Mouse (Mus musculus): Measurements from ENCODE around the gene Serpina16. TPM values are rescaled to one million over a fixed set of nuclear protein-coding genes. Genes with fewer than 3 reads are reported as not detected.
"Not testable (repeated sequence)": the region's sequence is repeated elsewhere in the genome, so short reads cannot be mapped to it uniquely, and the experiment has no call there.

Serpina16 gene
- total RNA-seq (2021) = not detected in 2 replicates
- long read RNA-seq, experiment 1 = 0 reads
- long read RNA-seq, experiment 2 = 0 reads

DNA sequence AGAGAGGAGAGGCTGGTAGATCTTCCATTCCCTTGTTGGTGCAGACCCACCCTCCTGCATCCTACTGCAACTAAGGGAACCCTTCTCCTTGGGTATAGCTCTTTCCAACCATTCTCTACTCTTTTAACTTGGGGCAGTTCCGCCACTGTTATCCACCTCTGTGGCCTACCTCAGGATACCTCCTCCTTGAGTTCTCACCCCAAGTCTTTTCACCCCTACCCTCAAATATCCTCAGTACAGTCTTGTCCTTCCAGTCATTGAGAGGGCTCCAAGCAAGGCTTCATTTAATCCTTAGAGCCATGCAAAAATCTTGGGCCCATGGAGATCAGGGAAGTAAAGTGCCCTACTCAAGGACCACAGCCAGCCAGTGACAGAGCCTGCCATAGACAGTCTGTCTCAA lies at the start of gene Serpina16:
TSS of gene Serpina16 (minus strand) at position 101 of the 400 bp plus-strand sequence.
- DNase-seq = no peak

- DNase-seq = peak; percentile 48
Measured at GRCm38 (mm10) chr12:103711537-103711936, 35.6 kb upstream of the Serpina16 start.

DNA sequence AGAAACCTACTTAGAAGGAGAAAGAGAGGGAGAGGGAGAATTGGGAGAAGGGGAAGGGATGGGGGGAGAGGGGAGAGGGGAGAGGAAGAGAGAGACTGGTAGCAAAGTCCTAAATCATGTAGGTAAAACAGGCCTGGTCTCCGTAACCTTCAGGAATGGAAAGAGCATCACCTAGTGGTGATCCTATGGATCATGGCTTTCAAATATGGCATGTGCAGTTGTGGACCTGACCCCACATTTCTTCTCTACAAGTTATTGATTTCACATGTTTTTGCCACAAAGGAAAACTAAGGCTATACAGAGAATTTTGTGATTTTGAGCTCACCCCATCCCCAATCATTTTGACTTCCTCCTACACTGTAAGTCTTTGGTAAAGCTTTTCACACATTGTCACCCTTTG lies 34.5 kb upstream of the Serpina16 start:
- DNase-seq = no peak

- no peak for DNase-seq
Measured at GRCm38 (mm10) chr12:103706113-103706512, 30.2 kb upstream of the Serpina16 start.

DNA sequence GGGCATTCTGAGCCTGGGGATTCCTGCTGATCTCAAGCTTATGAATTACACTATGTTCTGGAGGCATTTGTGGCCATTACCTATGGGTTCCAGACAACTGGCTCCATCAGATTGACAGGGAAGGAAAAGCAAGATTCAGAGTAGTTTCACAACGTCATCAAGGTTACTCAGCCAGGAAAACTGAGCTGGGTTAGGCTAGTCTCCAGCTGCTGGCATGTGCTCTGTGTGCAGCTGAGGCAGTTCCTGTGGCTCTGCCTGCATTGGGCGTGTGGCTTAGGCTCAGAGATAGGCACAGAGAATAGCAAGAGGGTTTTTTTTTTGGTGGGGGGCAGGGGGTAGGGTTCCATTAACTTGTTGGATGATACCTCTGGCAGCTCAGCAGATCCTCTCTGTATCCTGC lies 29.6 kb upstream of the Serpina16 start:
- peak; percentile 26 for DNase-seq

DNA sequence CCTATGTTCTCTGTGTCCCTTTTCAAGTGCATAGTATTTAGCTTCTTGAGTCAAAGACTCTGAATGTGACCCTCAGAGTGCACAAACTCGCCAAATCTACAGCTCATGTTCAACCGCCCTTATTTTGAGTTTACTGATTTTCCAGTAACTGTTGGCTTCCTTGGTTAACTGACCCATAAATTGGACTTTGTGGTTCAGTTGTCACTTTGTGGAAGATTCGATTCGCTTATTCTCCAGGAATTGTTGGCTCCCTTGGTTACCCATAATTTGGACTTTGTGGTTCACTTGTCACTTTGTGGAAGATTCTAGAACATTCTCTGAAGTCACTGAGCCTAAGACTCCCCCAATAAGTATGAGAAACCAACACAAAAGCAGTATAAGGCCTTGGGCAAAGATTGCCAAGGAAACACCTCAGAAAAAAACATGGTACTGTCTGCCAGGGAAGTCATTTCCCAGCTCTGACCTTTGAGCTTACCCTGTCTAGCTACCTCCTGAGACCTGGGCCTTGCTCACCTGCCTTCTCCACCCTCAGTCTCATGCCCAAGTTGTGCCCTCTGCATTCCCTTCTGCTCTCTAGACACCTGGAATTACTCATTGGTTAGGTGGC lies 24.3 kb upstream of the Serpina16 start:
- no peak for DNase-seq

DNA sequence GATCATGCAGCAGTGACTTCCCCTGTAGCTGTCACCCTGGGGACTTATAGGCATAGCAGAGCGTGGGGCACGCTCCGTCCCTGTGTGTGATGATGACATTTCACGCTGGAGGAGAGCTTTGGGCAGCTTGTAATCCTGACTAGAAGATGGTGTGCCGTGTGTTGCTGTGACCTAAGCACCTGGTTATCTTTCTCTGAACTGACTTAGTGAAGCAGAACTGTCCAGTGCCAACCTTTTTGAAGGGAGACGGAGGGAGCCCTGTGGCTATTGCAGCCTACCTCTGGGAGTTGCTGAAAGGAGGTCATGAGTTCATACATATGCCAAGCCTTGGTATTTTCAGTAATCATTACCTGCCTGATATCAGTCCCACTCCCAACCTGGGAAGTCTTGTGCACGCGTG lies 19.5 kb upstream of the Serpina16 start, which contains the start of gene Serpina1f:
TSS of gene Serpina1f (minus strand) at position 101 of the 400 bp plus-strand sequence.
- DNase-seq = no peak

GRCm38 (mm10) chr12:103688221-103688814 lies 12.4 kb upstream of the Serpina16 start:
- DNase-seq = peak; percentile 34

DNA sequence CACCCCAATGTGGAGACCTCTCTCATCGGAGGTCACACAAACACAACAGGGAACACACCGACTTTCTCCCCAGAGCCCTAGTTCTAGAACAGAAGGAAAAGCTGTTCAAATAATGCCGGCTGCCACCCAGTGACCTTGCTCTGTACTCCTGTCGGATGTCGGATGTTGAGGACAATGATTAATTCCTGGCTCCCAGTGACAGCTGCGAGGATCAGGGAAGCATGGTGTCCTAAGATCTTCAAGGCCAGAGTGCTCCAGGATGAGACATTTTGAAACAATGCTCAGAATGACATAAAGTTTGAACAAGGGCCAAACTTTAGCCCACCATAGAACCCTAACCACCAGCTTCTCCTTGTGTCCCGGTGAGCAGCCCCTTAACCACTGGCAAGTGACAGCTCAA lies 11.1 kb upstream of the Serpina16 start:
- DNase-seq = peak; percentile 60

- no peak for DNase-seq
Measured at GRCm38 (mm10) chr12:103686050-103686449, 10.1 kb upstream of the Serpina16 start.

- no peak for DNase-seq
Measured at GRCm38 (mm10) chr12:103685386-103685785, 9.4 kb upstream of the Serpina16 start.

GRCm38 (mm10) chr12:103683775-103684174 lies 7.8 kb upstream of the Serpina16 start:
- no peak for DNase-seq

DNA sequence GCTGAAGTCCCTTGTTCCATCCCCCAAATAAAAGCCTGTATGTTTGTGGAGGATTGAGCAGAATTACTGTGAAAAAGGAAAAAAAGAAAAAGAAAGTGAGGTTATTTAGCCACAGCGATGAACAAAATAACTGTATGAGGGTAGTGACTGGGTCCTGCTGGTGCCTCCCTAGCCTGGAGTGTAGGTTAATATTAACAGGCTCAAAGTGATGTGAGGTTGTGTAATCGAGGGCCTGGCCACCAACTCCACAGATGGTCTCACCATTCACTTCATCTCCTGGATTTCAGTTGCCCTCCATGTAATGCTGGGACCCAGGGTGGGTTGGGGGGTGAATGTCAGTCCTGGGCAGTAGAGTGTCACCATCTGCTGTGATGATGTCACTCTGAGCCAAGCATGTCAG lies 5.8 kb upstream of the Serpina16 start:
- no peak for DNase-seq

DNA sequence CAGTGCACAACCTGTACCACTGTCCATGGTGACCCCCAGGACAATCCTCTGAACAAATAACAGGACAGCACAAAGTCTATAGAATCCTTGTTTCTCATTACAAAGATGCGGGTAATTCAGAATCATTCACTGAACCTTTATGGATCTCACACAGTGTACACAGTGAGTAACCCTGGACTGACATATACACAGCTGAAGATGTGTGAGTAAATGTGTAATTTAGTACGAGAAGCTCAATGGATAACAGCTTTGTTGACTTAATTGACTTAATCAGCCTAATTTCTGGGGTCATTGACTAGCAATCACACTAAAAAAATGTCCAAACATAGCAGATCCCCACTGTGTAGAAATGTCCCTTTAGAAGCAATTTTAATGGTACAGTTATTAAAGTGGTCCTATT lies 5.2 kb upstream of the Serpina16 start:
- no peak for DNase-seq

- DNase-seq = not testable (repeated sequence)
Measured at GRCm38 (mm10) chr12:103679853-103680252, 3.9 kb upstream of the Serpina16 start.

- no peak for DNase-seq
Measured at GRCm38 (mm10) chr12:103673179-103673578, 2.8 kb downstream of the Serpina16 start.

- no peak for DNase-seq
Measured at GRCm38 (mm10) chr12:103671483-103671882, 4.5 kb downstream of the Serpina16 start.

GRCm38 (mm10) chr12:103670964-103671363 lies 5.0 kb downstream of the Serpina16 start:
- DNase-seq = no peak

GRCm38 (mm10) chr12:103670344-103670743 lies 5.6 kb downstream of the Serpina16 start:
- peak; percentile 29 for DNase-seq

- DNase-seq = no peak
Measured at GRCm38 (mm10) chr12:103665286-103665685, 10.7 kb downstream of the Serpina16 start.

DNA sequence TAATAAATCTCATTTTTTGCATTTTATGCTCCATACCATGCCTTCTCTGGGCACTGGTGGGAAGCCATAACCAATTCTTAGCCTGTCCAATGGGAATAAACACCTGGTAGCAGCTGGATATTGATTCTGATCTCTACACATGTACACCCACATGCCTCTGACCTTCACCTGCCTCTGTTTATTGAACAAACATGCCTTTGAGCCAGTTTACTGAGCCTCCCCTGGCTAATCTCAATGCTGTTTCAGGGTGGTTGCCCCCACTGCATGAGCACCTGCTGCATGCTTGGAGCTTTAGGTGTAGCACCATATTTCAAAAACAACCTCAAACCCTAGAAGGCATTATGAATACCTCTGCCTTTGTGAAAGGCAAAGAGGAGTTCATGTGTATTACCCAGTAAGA lies 13.9 kb downstream of the Serpina16 start:
- not testable (repeated sequence) for DNase-seq

GRCm38 (mm10) chr12:103660076-103660475 lies 15.9 kb downstream of the Serpina16 start:
- DNase-seq = no peak

- DNase-seq = peak; percentile 41
Measured at GRCm38 (mm10) chr12:103659171-103659570, 16.8 kb downstream of the Serpina16 start.

DNA sequence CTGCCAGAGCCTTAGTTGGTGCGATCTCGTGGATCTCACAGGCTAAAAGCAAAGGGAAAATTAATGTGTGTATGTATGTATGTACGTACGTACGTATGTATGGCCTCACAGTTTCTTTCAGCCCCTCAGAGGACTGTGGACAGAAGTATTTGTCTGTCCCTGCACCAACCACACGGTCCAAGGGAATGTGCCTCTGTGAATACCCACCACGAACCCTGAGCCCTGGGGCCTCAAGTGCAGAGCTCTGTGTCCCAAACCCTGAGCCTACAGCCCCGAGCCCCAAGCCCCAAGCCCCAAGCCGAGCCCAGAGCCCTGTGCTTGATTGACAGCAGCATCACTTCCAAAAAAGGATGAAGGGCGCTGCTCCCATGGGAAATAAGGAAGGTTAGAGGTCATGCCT lies 17.9 kb downstream of the Serpina16 start:
- no peak for DNase-seq

All from adrenal gland, postnatal 14 days (tissue).